Mouse (Mus musculus): ENCODE measurements around the gene Acmsd.

GRCm38 (mm10) chr1:127773803-127774500 is 44.7 kb downstream of the Acmsd start, which contains the start of gene Ccnt2:
- no peak for TF ChIP-seq FLI1 (IDR thresholded peaks at IDR 0.05; ENCODE audit: low read length)
- TF ChIP-seq GATA1 (IDR thresholded peaks at IDR 0.05; ENCODE audit: borderline replicate concordance, low read length): no peak
